ENCODE assay signal across 18 mouse cellular contexts in genomic region chr7:113637011-113637600, GRCm38 (mm10).
"Had no signal": no experiment of that assay in that cellular context is flagged by ENCODE, and none has a peak within 500 bp of the region (broad histone marks: within the 10 kb centered on the region; RNA-seq: fewer than 3 reads in every experiment).

No protein-coding gene starts in this region.

- H3K9me3 ChIP-seq: midbrain, embryonic 10.5 days; midbrain, embryonic 13.5 days; midbrain, embryonic 15.5 days; neural tube, embryonic 13.5 days; neural tube, embryonic 15.5 days had no signal

- H3K4me1 ChIP-seq: midbrain, embryonic 15.5 days; neural tube, embryonic 13.5 days; neural tube, embryonic 15.5 days had no signal

- DNase-seq: lung, adult 18-20 months; lung, embryonic 14.5 days; lung, postnatal 10 days; lung, postnatal 4 days; retina, postnatal 1 day; right cerebral cortex, adult 18-20 months; right cerebral cortex, postnatal 25 days; right cerebral cortex, postnatal 4 days; spleen, adult 18-20 months; thymus, adult 18-20 months; thymus, postnatal 14 days; thymus, postnatal 36 days had no signal

- H3K4me3 ChIP-seq: midbrain, embryonic 10.5 days; midbrain, embryonic 13.5 days; midbrain, embryonic 15.5 days; myocyte; neural tube, embryonic 13.5 days; neural tube, embryonic 15.5 days had no signal

- H3K27ac ChIP-seq: midbrain, embryonic 10.5 days; midbrain, embryonic 13.5 days; midbrain, embryonic 15.5 days; neural tube, embryonic 13.5 days; neural tube, embryonic 15.5 days had no signal

- ATAC-seq: midbrain, embryonic 13.5 days; midbrain, embryonic 15.5 days had no signal

- H3K4me2 ChIP-seq: lung, embryonic 14.5 days; midbrain, embryonic 13.5 days; midbrain, embryonic 15.5 days; neural tube, embryonic 13.5 days; neural tube, embryonic 15.5 days had no signal

- H3K9ac ChIP-seq: lung, embryonic 14.5 days; midbrain, embryonic 13.5 days; midbrain, embryonic 15.5 days; neural tube, embryonic 13.5 days; neural tube, embryonic 15.5 days had no signal

- H3K36me3 ChIP-seq: midbrain, embryonic 10.5 days; midbrain, embryonic 13.5 days; midbrain, embryonic 15.5 days; neural tube, embryonic 13.5 days; neural tube, embryonic 15.5 days had no signal

- H3K27me3 ChIP-seq: midbrain, embryonic 13.5 days; midbrain, embryonic 15.5 days; neural tube, embryonic 13.5 days; neural tube, embryonic 15.5 days had no signal
